Mouse (Mus musculus) forebrain, embryonic 16.5 days (tissue): ENCODE measurements around the gene Optn. TPM values are rescaled to one million over a fixed set of nuclear protein-coding genes. Genes with fewer than 3 reads are reported as not detected.
A peak's percentile ranks its signal among the peaks of the same experiment; 100 is the strongest.

ENCODE experiments used
- ATAC-seq: fragments of 200-750 bp; cut with Nextera tagmentation; 2 replicates; pipeline ENCODE4 v1.8.0; 2017; ENCODE audit warnings: mild to moderate bottlenecking, moderate library complexity
- H3K27ac ChIP-seq: fragments of 300-500 bp; sonication (generic); 2 replicates; pipeline ENCODE4 v1.5.1; 2014; ENCODE audit warnings: low read length, control low read depth
- H3K27me3 ChIP-seq: fragments of 300-500 bp; sonication (generic); replicated peaks from 2 replicates; pipeline ENCODE4 v1.6.1; 2014; ENCODE audit warnings: low read length; ENCODE audit not compliant: control insufficient read depth, insufficient read depth
- H3K36me3 ChIP-seq: fragments of 300-500 bp; sonication (generic); 2 replicates; pipeline ENCODE4 v1.6.1; 2014; ENCODE audit not compliant: control insufficient read depth, insufficient read depth
- H3K4me1 ChIP-seq: fragments of 300-500 bp; sonication (generic); replicated peaks from 2 replicates; pipeline ENCODE4 v1.6.1; 2014; ENCODE audit warnings: low read length; ENCODE audit not compliant: control insufficient read depth, insufficient read depth
- H3K4me2 ChIP-seq: fragments of 300-500 bp; sonication (generic); 2 replicates; pipeline ENCODE4 v1.6.1; 2014; ENCODE audit warnings: mild to moderate bottlenecking, low read length, control low read depth
- H3K4me3 ChIP-seq: fragments of 300-500 bp; sonication (generic); replicated peaks from 2 replicates; pipeline ENCODE4 v1.5.1; 2014; ENCODE audit warnings: mild to moderate bottlenecking, low read length, control low read depth
- H3K9ac ChIP-seq: fragments of 300-500 bp; sonication (generic); replicated peaks from 2 replicates; pipeline ENCODE4 v1.6.1; 2014; ENCODE audit warnings: low read depth, low read length, control low read depth
- H3K9me3 ChIP-seq: fragments of 300-500 bp; sonication (generic); 2 replicates; pipeline ENCODE4 v1.6.1; 2016; ENCODE audit warnings: low read length; ENCODE audit not compliant: control insufficient read depth
- WGBS: fragments of 180-500 bp; shearing (Covaris S2); extraction: QIAGEN DNeasy Blood & Tissue Kit; methylation state at CpG from one replicate; pipeline ENCODE4 v1.1.7; 2014; 5-methylcytosine and 5-hydroxymethylcytosine counted together
- polyA plus RNA-seq: library from polyadenylated mRNA; unstranded; fragments of >200 nt; fragmentation: Nextera tagmentation; extraction: Ambion mirVana; gene quantifications from 2 replicates; pipeline ENCODE4 v1.2.1, GENCODE M21; 2015

Optn gene
- polyA plus RNA-seq, 1 experiment from 2014 or later = 8.0 TPM

- 50% methylated on average over 3 of the region's 4 CpGs for WGBS
- Histone ChIP-seq H3K4me1 (no peaks in the 10 kb centered on the region), H3K27me3 (no peaks in the 10 kb centered on the region), H3K27ac (no peak overlapping the region), H3K9ac (no peak overlapping the region), H3K9me3 (no peaks in the 10 kb centered on the region), H3K4me3 (no peak overlapping the region), H3K4me2 (no peak overlapping the region), H3K36me3 (no peaks in the 10 kb centered on the region)
- no peak for ATAC-seq
These were observed 38.6 kb downstream of the Optn start for GRCm38 (mm10) chr2:5025162-5025733.

DNA sequence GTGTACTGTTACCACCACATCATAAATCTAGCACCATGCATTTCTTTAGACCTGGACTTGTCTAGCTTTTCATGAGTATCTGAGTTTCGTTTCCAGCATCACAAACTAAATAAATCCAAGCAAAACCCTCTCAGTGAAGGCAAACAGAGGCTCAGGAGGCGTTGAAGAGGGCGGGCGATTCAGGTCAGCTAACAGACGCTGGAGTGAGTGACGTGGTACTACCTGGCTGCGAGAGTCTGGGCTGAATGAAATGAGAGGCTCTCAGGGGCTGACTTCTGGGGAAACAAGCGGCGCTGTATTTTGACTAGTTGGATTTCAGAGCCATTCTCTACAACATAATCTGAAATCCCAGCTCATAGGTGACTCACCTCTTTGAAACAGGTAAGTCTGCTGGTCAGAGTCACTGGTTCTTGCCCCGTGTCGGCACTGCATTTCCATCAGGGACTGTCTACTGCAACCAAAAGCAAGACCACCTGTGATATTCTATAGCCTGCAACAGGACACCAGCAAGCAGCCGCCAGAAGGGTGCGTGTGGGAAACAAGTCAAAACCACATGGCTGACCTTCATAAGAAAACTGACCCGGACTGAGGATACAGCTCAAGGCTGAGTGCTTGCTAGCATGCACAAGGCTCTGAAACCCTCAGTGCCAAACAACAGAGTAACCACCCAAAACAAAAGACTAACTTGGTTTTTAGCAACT lies 40.0 kb downstream of the Optn start:
- 85% methylated on average over 14 of the region's 14 CpGs for WGBS
- Histone ChIP-seq H3K4me1 (no peaks in the 10 kb centered on the region), H3K27ac (no peak overlapping the region), H3K9me3 (no peaks in the 10 kb centered on the region), H3K4me2 (no peak overlapping the region), H3K4me3 (no peak overlapping the region), H3K9ac (no peak overlapping the region), H3K36me3 (no peaks in the 10 kb centered on the region), H3K27me3 (no peaks in the 10 kb centered on the region)
- no peak for ATAC-seq

GRCm38 (mm10) chr2:5023275-5023674 lies 40.6 kb downstream of the Optn start:
- 89% methylated on average over 2 of the region's 2 CpGs for WGBS
- H3K36me3 ChIP-seq = no peaks in the 10 kb centered on the region
- H3K27me3 ChIP-seq = no peaks in the 10 kb centered on the region
- H3K4me3 ChIP-seq = no peak overlapping the region
- no peak for ATAC-seq
- H3K9ac ChIP-seq = no peak overlapping the region
- H3K9me3 ChIP-seq = no peaks in the 10 kb centered on the region
- no peak overlapping the region for H3K27ac ChIP-seq
- H3K4me1 ChIP-seq = no peaks in the 10 kb centered on the region
- H3K4me2 ChIP-seq = no peak overlapping the region

DNA sequence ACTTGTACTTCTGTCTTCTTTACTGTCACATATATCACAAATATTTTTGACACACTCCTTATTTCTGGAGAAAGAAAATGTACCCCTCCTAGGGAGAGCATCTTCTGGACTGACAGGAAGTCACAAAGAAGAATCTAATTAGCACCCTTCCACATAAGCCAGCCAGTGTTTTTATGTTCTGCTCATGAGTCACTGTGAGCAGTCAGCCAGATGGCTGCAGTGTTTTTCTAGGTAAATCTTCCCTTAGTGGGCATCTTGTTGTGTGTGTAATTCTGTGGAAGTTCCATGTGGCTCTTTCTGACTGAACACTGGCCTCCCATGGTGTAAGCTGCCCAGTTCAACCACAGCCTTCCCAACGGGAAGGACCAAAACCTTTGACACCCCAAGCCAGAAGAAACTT lies 44.1 kb downstream of the Optn start:
- Histone ChIP-seq H3K36me3 (no peaks in the 10 kb centered on the region), H3K4me3 (no peak overlapping the region), H3K9me3 (no peaks in the 10 kb centered on the region), H3K27ac (no peak overlapping the region), H3K27me3 (no peaks in the 10 kb centered on the region), H3K9ac (no peak overlapping the region), H3K4me2 (no peak overlapping the region), H3K4me1 (no peaks in the 10 kb centered on the region)
- WGBS = 75% methylated on average over 1 of the region's 1 CpGs
- ATAC-seq = no peak

- ATAC-seq = no peak
- WGBS = 93% methylated on average over 7 of the region's 7 CpGs
These were observed 46.9 kb downstream of the Optn start for GRCm38 (mm10) chr2:5016922-5017321.

GRCm38 (mm10) chr2:5015527-5015926 lies 48.3 kb downstream of the Optn start:
- no peaks in the 10 kb centered on the region for H3K36me3 ChIP-seq
- H3K9me3 ChIP-seq = no peaks in the 10 kb centered on the region
- H3K4me1 ChIP-seq = peaks cover 4% of the 10 kb centered on the region
- no peak overlapping the region for H3K9ac ChIP-seq
- H3K4me2 ChIP-seq = no peak overlapping the region
- no peaks in the 10 kb centered on the region for H3K27me3 ChIP-seq
- no peak overlapping the region for H3K27ac ChIP-seq
- no peak overlapping the region for H3K4me3 ChIP-seq
- WGBS = 82% methylated on average over 6 of the region's 6 CpGs
- no peak for ATAC-seq

More at GRCm38 (mm10) chr2:5016922-5017321, 46.9 kb downstream of the Optn start:
- Histone ChIP-seq H3K9ac (no peak overlapping the region), H3K27ac (no peak overlapping the region), H3K9me3 (no peaks in the 10 kb centered on the region), H3K4me1 (peaks cover 3% of the 10 kb centered on the region), H3K4me2 (no peak overlapping the region), H3K27me3 (no peaks in the 10 kb centered on the region), H3K36me3 (no peaks in the 10 kb centered on the region), H3K4me3 (no peak overlapping the region)

- Histone ChIP-seq H3K9me3 (no peaks in the 10 kb centered on the region), H3K9ac (no peak overlapping the region), H3K4me1 (peaks cover 4% of the 10 kb centered on the region), H3K4me2 (no peak overlapping the region), H3K27ac (no peak overlapping the region), H3K36me3 (no peaks in the 10 kb centered on the region), H3K27me3 (no peaks in the 10 kb centered on the region), H3K4me3 (no peak overlapping the region)
- 79% methylated on average over 7 of the region's 7 CpGs for WGBS
- ATAC-seq = no peak
These were observed 49.2 kb downstream of the Optn start for GRCm38 (mm10) chr2:5014616-5015015.

DNA sequence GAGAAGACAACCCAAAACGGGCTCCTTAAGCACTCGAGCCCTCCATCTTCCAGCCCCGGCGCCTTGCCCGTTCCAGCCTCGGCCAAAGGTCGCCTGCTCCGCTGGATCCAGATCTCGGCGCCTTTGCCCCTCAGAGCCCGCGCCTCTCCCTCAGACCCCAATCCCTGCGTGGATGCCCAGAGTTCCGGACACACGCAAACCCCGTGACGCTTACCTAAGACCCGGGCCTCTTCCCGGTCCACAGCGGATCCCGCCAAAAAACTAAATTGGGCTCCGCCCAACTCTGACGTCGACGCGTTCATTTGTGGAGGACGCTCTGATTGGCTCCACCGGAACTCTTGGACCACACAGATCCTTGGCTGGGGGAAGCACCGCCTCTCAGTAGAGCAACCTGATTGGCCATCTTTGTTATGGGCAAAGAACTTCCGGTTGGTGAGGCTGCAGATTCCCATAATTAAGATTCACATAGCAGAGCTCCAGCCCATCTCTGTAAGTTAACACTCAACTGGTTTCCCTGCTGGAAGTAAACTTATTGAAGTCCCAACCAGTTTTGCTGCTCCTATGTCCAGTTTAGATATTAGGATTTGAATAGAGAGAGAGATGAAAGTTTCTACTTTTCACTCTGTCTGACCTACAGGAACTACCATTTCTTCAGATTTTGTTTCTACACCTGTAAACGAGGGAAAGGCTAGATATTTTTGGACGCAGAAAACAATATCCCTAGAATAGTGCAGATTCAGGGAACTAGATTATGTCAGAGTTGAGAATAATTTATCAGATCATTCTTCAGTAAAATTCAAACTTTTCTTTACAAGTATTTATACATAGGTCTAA lies 51.1 kb downstream of the Optn start, which contains the start of gene Mcm10:
Mcm10 (minus strand) TSS at position 301 of the 834 bp plus-strand sequence.
- Histone ChIP-seq H3K27me3 (no peaks in the 10 kb centered on the region), H3K9ac (peak within 1 kb of the TSS; percentile 59), H3K9me3 (no peaks in the 10 kb centered on the region), H3K4me2 (peak within 1 kb of the TSS; percentile 94), H3K27ac (no peak within 1 kb of the TSS), H3K4me3 (peak within 1 kb of the TSS; percentile 66), H3K36me3 (peaks cover 3% of the 10 kb centered on the region; the same call in 1 of the 2 replicates), H3K4me1 (peaks cover 4% of the 10 kb centered on the region)
- peak; percentile 100 for ATAC-seq
- 4% methylated on average over 32 of the region's 32 CpGs for WGBS

DNA sequence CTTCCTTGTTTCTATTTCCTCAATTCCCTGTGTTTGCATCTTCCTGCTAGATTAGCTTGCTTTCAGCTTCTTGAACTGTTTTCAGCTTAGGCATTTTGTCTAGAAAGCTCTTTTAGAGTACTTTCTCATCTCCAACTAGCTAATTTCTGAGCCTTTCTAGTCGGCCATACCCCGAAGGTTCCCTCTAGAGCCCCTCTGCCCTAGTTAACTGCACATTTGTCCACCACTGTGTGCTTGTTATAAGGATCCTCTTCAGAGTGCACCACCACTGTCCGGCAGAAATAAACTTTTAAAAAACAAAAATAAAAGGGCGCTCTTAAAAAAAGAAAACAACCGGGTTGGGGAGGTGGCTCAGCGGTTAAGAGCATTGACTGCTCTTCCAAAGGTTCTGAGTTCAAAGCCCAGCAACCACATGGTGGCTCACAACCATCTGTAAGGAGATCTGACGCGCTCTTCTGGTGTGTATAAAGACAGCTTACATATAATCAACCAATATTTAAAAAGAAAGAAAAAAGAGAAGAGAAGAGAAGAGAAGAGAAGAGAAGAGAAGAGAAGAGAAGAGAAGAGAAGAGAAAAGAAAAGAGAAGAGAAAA lies 51.9 kb downstream of the Optn start:
- no peak for ATAC-seq
- Histone ChIP-seq H3K4me2 (peak overlapping the region; percentile 94), H3K36me3 (peaks cover 3% of the 10 kb centered on the region; the same call in 1 of the 2 replicates), H3K27ac (no peak overlapping the region), H3K4me3 (peak overlapping the region; percentile 66), H3K27me3 (no peaks in the 10 kb centered on the region), H3K9ac (peak overlapping the region; percentile 59), H3K9me3 (no peaks in the 10 kb centered on the region), H3K4me1 (peaks cover 4% of the 10 kb centered on the region)
- WGBS = 9% methylated on average over 8 of the region's 8 CpGs
